Mouse (Mus musculus): ENCODE measurements around the gene Palmd. TPM values are rescaled to one million over a fixed set of nuclear protein-coding genes. Genes with fewer than 3 reads are reported as not detected.

Gene Palmd
- total RNA-seq, 4 experiments from 2014 or later = 37.4 to 65.1 (median 51.8) TPM

- DNase-seq = no peak
Observed at GRCm38 (mm10) chr3:116955061-116955460, 13.7 kb downstream of the Palmd start.

GRCm38 (mm10) chr3:116953366-116953765, 15.4 kb downstream of the Palmd start:
- DNase-seq = no peak

- no peak for DNase-seq
Observed at GRCm38 (mm10) chr3:116952242-116952899, 16.4 kb downstream of the Palmd start.

GRCm38 (mm10) chr3:116951489-116951888, 17.3 kb downstream of the Palmd start:
- DNase-seq = no peak

- no peak for DNase-seq
Observed at GRCm38 (mm10) chr3:116950665-116951115, 18.1 kb downstream of the Palmd start.

- DNase-seq = no peak
Observed at GRCm38 (mm10) chr3:116946476-116946875, 22.3 kb downstream of the Palmd start.

DNA sequence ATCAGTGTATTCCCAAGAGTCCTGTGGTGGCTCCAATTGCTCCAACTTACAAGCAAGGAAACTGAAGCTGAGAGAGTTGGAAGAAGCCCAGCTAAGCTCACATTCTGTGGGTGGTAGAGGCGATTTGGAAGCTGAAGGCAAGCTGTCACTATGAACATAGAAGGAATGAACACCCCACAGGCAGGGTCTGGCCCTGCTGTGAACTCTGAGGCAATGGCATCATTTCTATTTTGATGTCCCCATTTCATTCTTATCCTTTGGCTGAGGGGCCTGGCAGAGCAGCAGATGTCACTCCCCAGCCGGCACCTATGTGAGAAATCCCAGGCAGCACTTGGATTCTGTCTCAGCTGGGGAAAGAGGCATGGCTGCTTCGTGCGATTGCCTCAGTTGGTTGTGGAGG, 25.4 kb downstream of the Palmd start:
- no peak for DNase-seq

GRCm38 (mm10) chr3:116942751-116943150, 26.0 kb downstream of the Palmd start:
- DNase-seq = peak; percentile 45

DNA sequence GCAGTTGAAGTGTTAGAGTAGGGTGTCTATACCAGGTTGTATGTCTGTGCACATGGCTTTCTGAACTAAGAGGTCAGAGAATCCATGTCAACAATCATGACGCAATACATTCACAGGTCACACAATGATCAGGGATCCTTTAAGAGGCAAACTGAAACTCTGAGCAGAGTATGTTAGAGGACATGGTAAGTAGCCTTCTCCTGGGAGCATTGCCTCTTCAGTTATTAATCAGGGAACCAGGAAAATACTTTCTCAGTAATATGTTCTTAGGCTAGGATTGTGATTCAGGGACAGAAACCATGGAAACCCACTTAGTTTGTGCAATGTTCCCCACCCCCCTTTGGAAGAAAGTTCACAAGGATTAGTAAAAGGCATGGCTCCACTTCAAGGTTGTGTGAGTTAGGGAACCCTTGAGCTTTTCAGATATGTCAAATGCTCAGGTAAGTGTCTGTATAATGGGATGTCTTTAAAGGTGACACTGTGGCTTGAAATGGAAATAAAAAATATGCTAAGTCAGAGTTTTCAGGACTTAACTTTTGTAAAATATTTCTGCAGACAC, 27.1 kb downstream of the Palmd start:
- no peak for DNase-seq

DNA sequence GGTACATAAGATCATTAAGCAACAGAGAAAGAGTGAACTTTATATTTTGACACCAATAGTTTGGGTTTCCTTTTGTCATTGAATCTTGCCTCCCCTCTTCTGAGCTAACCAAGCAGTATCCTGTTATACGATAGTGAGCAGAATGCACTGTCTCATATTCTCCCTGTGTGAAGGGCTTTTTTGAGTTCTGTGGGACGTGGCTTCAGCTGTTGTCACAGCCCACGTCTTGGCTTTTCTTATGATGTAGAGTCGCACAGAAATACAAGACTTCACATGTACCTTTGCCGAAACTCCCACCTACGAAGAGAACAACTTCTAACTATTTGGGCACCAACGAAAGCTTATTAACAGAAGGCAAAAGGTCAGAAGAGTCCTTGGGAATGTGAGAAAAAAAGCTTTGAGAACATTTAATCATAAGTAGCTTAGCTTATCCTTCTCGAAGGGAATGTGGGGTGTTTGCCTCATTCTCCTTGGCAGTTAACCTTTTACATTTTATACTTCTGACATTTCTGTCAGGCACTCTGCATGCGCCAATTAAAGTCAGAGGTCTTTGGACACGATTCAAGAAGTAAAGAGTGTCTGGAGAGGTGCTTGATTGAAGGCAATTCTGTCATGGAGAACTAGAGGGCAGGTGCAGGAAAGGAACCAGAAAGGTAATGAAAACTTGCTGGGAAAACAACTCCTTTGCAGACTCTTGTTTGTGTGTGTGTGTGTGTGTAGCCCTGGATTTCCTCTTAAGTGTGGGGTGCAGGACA, 27.8 kb downstream of the Palmd start:
- DNase-seq = no peak

- no peak for DNase-seq
Observed at GRCm38 (mm10) chr3:116936934-116937691, 31.7 kb downstream of the Palmd start.

DNA sequence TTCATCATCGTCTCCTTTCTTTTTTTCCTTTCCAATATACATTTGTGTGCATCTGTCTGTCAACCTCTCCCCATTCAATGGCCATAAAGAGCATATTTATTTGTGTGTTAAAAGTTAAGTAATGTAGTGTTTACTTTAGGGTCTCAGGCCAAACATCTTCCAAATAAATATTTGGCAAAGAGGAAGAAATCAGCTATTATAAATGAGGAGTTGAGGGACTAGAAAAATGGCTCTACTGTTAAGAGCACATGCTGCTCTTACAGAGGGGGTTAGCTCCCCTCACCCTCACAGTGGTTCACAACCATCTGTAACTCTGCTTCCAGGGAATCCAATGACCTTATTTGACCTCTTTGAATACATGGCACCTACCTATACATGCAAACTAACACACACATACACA, 35.6 kb downstream of the Palmd start:
- no peak for DNase-seq

- no peak for DNase-seq
Observed at GRCm38 (mm10) chr3:116928994-116929393, 39.8 kb downstream of the Palmd start.

DNA sequence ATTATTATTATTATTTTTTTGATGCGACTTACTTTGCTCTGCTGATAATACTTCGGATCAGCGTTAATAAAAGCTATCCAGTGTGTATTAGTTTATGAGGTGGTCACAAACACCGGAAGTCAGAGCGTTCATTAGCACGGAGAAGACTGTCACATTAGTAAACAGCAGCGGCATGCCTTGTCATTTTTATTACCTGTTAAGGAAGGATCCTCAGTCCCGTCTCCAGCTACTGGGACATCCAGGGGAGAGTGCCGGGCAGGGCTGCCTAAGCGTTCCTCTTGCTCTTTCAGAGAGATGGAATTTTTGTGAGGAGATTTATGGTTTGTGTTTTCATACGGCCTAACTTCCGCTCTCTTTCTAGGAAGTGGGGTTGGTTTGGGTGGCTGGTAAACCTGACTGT, 45.7 kb downstream of the Palmd start:
- DNase-seq = no peak

DNA sequence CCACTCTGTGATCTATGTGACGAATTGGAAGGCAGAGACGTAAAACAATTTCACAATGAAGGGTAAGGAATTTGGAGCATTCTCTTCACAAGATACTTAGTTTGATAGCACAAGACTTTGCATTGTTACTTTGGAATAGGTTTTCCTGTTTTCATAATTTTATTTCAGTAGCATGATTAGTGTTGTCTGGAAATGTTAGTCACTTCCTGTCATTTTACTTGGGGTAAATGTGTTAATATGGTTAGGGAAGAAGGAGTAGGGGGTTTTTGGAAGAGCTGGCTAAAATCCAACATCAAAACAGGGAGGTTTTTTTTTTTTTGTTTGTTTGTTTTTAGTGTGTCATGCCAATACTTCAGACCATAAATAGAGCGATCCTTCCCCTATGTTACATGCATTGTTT, 47.3 kb downstream of the Palmd start:
- no peak for DNase-seq

- DNase-seq = no peak
Observed at GRCm38 (mm10) chr3:116917016-116917415, 51.8 kb downstream of the Palmd start.

DNA sequence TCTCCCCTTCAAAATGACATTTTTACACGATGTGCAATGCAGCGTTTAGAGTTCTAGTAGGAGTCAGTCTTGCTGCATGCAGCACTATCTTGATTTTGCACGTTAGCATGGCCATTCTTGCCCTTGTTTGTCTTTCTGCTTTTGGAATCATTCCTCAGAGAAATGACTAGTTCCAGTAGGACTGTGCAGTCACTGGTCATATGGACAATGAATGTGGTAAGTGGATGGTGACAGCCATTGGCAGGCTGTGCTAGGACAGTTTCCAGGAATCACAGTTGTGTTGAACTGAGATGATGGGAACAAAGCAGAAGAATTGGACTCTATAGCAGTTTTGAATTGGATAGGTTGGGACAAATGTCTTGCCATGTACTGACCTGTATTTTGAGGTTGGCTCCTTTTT, 53.9 kb downstream of the Palmd start:
- DNase-seq = no peak

DNA sequence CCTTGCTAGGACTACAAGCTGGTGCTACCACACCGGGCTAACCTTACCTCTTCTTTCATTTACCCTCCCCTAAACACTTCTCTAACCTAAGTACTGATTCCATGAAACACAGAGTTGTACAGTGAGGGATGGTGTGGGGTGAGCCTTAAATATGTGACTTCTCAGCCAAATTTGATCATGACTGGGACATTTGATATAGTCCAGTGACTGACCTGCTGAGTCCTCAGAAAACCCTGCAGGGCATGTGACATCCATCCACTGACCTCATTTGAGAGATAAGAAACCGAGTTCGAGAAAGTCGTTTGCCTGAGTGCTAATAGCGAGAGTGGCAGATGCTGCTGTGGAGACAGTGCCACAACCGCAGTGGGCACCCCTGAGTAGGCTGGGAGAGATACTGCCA, 54.4 kb downstream of the Palmd start:
- DNase-seq = no peak

DNA sequence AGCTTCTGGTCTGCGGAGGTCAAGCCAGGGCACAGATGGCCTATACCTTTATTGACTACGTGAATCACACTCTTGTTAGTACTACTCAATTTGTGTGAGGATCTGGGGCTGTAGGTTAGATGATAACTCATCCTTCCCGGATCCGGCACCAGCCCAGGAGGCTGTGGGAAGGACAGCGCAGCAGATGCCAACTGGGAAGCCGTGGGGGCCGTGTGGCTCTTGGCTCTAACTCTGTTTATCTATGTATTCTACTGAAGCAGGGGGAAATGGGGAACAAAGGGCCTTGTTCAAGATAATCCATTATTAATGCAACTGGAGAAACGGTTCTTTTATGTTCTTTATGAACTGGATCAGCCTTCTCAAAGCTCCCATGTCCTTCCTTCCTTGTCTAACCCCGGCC, 62.2 kb downstream of the Palmd start:
- DNase-seq = no peak

GRCm38 (mm10) chr3:116905898-116906297, 62.9 kb downstream of the Palmd start:
- DNase-seq = no peak

DNA sequence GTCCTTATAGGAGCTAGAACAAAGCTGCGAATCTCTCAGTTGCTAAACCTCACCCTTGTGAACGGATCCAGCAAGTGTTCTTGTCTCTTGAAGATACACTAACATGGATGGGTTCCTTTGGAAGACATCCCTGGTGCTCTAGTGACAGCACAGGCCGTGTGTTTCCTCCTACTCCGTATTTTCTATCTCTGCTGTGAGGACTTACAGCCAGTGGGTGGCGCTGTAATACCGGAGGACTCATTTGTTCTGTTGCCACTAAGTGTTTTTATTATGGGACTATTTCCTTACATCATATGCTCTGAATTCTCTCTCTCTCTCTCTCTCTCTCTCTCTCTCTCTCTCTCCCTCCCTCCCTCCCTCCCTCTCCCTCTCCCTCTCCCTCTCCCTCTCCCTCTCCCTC, 64.6 kb downstream of the Palmd start:
- peak; percentile 56 for DNase-seq

DNA sequence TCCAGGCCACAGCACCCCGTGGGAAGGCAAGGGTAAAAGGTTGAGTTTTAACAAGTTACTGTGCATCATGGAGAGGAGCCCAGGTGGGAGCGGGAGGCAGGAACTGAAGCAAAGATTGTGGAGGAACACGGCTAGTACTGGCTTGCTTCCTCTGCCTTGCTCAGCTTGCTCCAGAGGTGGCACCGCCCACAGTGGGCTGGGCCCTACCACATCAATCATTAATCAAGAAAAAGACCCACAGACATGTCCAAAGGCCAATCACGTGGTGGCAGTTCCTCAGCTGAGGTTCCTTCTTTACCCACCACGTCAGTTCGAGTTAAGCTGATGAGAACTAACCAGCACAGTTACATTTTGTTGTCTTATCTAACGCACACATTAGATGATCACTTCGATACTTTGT, 75.9 kb downstream of the Palmd start:
- DNase-seq = no peak

DNA sequence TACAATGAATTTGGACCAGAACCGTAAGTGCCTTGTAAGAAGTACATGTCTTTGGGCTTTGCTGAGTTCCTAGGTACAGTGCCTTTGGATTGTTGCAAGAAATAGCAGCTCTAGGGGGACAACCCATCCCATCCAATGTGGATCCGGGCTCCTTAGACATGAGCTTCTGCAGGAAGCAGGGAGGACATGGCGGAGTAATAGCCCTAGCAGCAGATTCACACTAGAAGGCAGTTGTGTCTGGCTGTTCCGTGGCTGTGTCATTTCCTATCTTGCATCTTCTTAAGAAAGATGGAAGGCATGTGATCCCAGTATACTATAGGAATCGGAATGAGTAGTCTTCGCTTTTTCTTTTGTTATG, 76.6 kb downstream of the Palmd start:
- DNase-seq = no peak

Measured in adrenal gland, adult 8-10 months (tissue).